Mouse (Mus musculus): Measurements from ENCODE around the gene Gm3072. TPM values are rescaled to one million over a fixed set of nuclear protein-coding genes. Genes with fewer than 3 reads are reported as not detected.

The Gm3072 gene
- not detected in 2 replicates for polyA plus RNA-seq (2015; fragmentation: Nextera tagmentation; extraction: Ambion mirVana)

DNA sequence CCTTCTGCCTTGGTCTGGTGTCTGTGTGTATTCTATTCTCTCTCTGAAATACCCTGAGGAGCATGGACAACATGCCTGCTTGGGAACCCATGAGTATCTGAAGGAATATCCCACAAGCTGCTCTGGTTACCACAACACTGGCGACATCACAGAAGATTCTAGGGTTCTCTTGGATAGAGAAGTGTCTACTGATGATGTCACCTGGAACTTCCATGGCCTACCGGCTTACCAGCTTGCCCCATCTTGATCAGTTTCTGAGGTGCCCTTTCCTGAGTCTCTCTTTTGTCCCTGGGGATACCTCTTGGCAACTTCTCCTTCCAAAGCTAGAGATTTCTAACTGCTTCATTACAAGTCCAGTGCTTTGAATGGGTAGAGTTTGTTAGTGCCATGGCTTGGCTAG, at the start of gene Gm3072:
TSS of gene Gm3072 (minus strand) at position 101 of the 400 bp plus-strand sequence.

GRCm38 (mm10) chr14:41646387-41646786, 22.0 kb upstream of the Gm3072 start, which contains the start of gene Gm3676:
Gene Gm3676 (minus strand): TSS chr14:41646487.

DNA sequence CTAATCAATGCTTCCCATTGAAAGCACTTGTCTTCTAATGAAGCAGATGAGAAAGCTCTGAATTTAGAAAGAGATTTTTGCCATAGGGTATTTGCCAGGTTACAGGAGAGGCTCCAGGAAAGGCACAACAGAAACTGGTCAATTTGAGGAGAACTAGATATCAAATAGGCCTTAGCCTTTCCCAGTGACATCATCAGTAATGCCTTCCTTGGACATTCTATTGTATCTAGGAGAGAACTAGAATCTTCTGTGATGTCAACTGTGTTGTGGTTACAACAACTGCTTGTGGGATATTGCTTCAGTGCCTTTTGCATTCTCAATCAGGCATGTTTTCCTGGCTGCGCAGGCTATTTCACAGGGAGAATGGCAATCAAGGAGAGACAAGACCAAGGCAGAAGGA, 51.5 kb downstream of the Gm3072 start, which contains the start of gene 1700049E17Rik2:
TSS of gene 1700049E17Rik2 (plus strand) at position 301 of the 400 bp plus-strand sequence.

Other genes with a start within 250 kb of the Gm3072 start
- not detected in 2 replicates for gene Gm7945, start 238.2 kb downstream of the Gm3072 start, polyA plus RNA-seq (2015; fragmentation: Nextera tagmentation; extraction: Ambion mirVana)
- not detected in 2 replicates for gene Gm6482, start 216.3 kb downstream of the Gm3072 start, polyA plus RNA-seq (2015; fragmentation: Nextera tagmentation; extraction: Ambion mirVana)
- gene Gm7954, start 171.1 kb downstream of the Gm3072 start, polyA plus RNA-seq (2015; fragmentation: Nextera tagmentation; extraction: Ambion mirVana): not detected in 2 replicates
- not detected in 2 replicates for gene Gm3486, start 135.1 kb downstream of the Gm3072 start, polyA plus RNA-seq (2015; fragmentation: Nextera tagmentation; extraction: Ambion mirVana)
- gene Gm7970, start 69.0 kb downstream of the Gm3072 start, polyA plus RNA-seq (2015; fragmentation: Nextera tagmentation; extraction: Ambion mirVana): not detected in 2 replicates
- not detected in 2 replicates for gene 1700049E17Rik2, start 51.4 kb downstream of the Gm3072 start, polyA plus RNA-seq (2015; fragmentation: Nextera tagmentation; extraction: Ambion mirVana)
- gene Gm3676, start 21.9 kb upstream of the Gm3072 start, polyA plus RNA-seq (2015; fragmentation: Nextera tagmentation; extraction: Ambion mirVana): not detected in 2 replicates
- not detected in 2 replicates for gene Gm8068, start 77.3 kb upstream of the Gm3072 start, polyA plus RNA-seq (2015; fragmentation: Nextera tagmentation; extraction: Ambion mirVana)
- not detected in 2 replicates for gene Gm7929, start 126.0 kb upstream of the Gm3072 start, polyA plus RNA-seq (2015; fragmentation: Nextera tagmentation; extraction: Ambion mirVana)
- gene Gm47189, start 147.8 kb upstream of the Gm3072 start, polyA plus RNA-seq (2015; fragmentation: Nextera tagmentation; extraction: Ambion mirVana): not detected in 2 replicates

All from adrenal gland, postnatal 0 days (tissue).